Mouse (Mus musculus): ENCODE measurements at regions not wholly inside any gene's neighbourhood (a gene's known extent, or its start where the extent isn't known, plus 50 kb on each side); places are given as distances from the start of the nearest gene placed in this dataset.

GRCm38 (mm10) chr6:143714461-143714860 lies 547.4 kb downstream of the Etnk1 start:
- TF ChIP-seq POLR2A (IDR thresholded peaks at IDR 0.05; ENCODE audit: insufficient read length, low read depth): no peak
- TF ChIP-seq MYOG (IDR thresholded peaks at IDR 0.05; ENCODE audit: control insufficient read depth in 1 of 3, insufficient read depth in 1 of 3, insufficient read length in 2 of 3, low read depth in 2 of 3): no peak
- TF ChIP-seq E2F4 (IDR thresholded peaks at IDR 0.05; ENCODE audit: insufficient read depth): no peak
- no peak for TF ChIP-seq TCF3 (IDR thresholded peaks at IDR 0.05; ENCODE audit: insufficient read length, low read depth)
- no peak for TF ChIP-seq USF1 (IDR thresholded peaks at IDR 0.05; ENCODE audit: low read depth)
- TF ChIP-seq TCF12 (IDR thresholded peaks at IDR 0.05; ENCODE audit: insufficient read depth, poor library complexity, severe bottlenecking): no peak
- TF ChIP-seq POLR2AphosphoS2 (IDR thresholded peaks at IDR 0.05; ENCODE audit: insufficient read length, low read depth): no peak
- no peak for TF ChIP-seq REST (IDR thresholded peaks at IDR 0.05; ENCODE audit: insufficient read depth, insufficient read length)
- TF ChIP-seq MAX (IDR thresholded peaks at IDR 0.05; ENCODE audit: low read depth): no peak
